Mouse (Mus musculus) liver, adult 10 weeks (tissue): ENCODE results near the gene Gm853. TPM values are rescaled to one million over a fixed set of nuclear protein-coding genes. Genes with fewer than 3 reads are reported as not detected.

Source experiments
- polyA plus RNA-seq: library from polyadenylated mRNA; stranded (reverse); fragments of 350-450 nt; fragmentation: Illumina TruSeq; extraction: RNeasy Lipid Tissue Mini Kit (QIAGEN cat#74804); gene quantifications from one replicate; pipeline ENCODE4 v1.2.3, GENCODE M21; 2014; ENCODE audit warnings: low read depth, low replicate concordance

Gene Gm853
- polyA plus RNA-seq, result not detected

DNA sequence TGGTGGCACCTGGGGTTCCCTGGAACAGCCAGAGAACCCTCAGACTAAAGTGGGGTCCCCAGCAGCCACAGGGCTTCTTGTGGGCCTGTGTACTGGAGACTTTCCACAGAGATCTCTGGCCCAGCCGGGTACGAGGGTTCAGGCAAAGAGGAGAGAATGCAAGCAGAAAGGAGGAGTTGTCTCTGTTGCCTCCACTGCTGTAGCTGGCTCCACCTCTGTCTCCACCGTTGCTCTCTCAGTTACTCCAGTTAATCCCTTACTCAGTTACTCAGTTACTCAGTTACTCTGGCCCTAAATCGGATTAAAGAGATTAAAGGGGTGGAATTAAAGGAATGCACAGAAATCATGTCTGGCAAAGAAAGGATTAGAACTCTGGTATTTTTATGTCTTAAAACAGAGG, at the start of gene Gm853:
TSS of gene Gm853 (minus strand) at position 223 of the 400 bp plus-strand sequence.

DNA sequence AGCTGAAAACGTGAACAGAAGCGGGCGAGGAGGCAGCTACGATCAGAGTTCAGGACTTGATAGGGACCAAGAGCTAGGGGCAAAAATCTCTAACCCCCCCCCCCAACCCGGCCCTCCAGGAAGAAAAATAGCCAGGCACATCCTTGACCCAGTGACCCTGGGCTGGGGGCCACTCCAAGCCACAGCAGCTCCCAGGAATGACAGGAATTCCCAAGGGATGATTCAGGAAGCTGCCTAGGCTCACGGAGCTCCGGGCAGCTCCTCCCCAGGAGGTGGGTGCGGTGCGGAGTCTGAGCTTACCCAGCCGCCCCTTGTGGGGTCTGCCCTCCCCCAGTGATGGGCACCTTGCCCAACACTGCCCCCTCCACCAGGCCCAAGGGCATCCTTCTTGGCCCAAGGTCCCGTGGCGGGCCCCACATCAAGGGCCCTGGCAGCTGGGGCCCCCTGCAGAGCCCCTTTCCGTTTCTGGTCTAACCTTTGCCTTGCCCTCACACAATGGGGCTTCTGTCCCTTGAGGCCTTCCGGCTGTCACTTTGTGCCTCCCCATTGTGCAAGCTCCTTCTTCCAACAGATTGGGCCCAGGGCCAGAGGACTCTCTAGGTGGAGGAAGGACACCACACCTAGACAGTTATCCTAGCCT, 47.0 kb downstream of the Gm853 start, which contains the start of gene Tinagl1:
TSS of gene Tinagl1 (minus strand) at position 51 of the 640 bp plus-strand sequence.

Other genes starting within 250 kb of the Gm853 start
- not detected for gene Adgrb2, start 237.5 kb downstream of the Gm853 start, polyA plus RNA-seq
- gene Col16a1, start 174.6 kb downstream of the Gm853 start, polyA plus RNA-seq, result 0.21 TPM
- 4.7 TPM for gene Pef1, start 119.8 kb downstream of the Gm853 start, polyA plus RNA-seq
- gene Hcrtr1, start 83.0 kb downstream of the Gm853 start, polyA plus RNA-seq, result not detected
- gene Tinagl1, start 47.3 kb downstream of the Gm853 start, polyA plus RNA-seq, result 3.5 TPM
- 0.40 TPM for gene Serinc2, start 56.8 kb upstream of the Gm853 start, polyA plus RNA-seq
- not detected for gene Fabp3, start 86.2 kb upstream of the Gm853 start, polyA plus RNA-seq
- gene Gm10570, start 86.3 kb upstream of the Gm853 start, polyA plus RNA-seq, result not detected
- 14.9 TPM for gene Zcchc17, start 137.5 kb upstream of the Gm853 start, polyA plus RNA-seq
- gene Snrnp40, start 137.7 kb upstream of the Gm853 start, polyA plus RNA-seq, result 5.9 TPM